Mouse (Mus musculus) CH12.LX (cell line): ENCODE data around the gene Snrnp35.

Source experiments
- CTCF ChIP-seq, 2 experiments: IDR thresholded peaks in 1 of 2; conservative IDR thresholded peaks in 1 of 2; 2 replicates each; pipeline ENCODE4 v1.5.1; 2011 to 2012; ENCODE audit warnings: low read depth in 2 of 2, low read length in 2 of 2, improper control_type of control experiment in 1 of 2, inconsistent platforms in 1 of 2, mild to moderate bottlenecking in 1 of 2, moderate library complexity in 1 of 2
- ETS1 ChIP-seq: conservative IDR thresholded peaks from 2 replicates; pipeline ENCODE4 v1.6.1; 2012; ENCODE audit warnings: low read depth, mild to moderate bottlenecking, inconsistent platforms, low read length, improper control_type of control experiment, moderate library complexity
- IRF4 ChIP-seq: IDR thresholded peaks from 2 replicates; pipeline ENCODE4 v1.6.1; 2014; ENCODE audit warnings: low read depth, mild to moderate bottlenecking, inconsistent platforms, low read length, improper control_type of control experiment
- JUN ChIP-seq: IDR thresholded peaks from 2 replicates; pipeline ENCODE4 v1.6.1; 2011; ENCODE audit warnings: low read depth, mild to moderate bottlenecking, low read length, improper control_type of control experiment, moderate library complexity; ENCODE audit not compliant: insufficient read depth
- JUND ChIP-seq: conservative IDR thresholded peaks from 2 replicates; pipeline ENCODE4 v1.6.1; 2011; ENCODE audit warnings: low read depth, low read length, improper control_type of control experiment
- KAT2A ChIP-seq: IDR thresholded peaks from 2 replicates; pipeline ENCODE4 v1.6.1; 2012; ENCODE audit warnings: low read length, improper control_type of control experiment, inconsistent platforms; ENCODE audit not compliant: insufficient replicate concordance
- MXI1 ChIP-seq: IDR thresholded peaks from 2 replicates; pipeline ENCODE4 v1.6.1; 2011; ENCODE audit warnings: mild to moderate bottlenecking, low read depth, low read length, improper control_type of control experiment
- NELFE ChIP-seq: IDR thresholded peaks from 2 replicates; pipeline ENCODE4 v1.6.1; 2011; ENCODE audit warnings: low read depth, low read length, improper control_type of control experiment
- POLR2A ChIP-seq: IDR thresholded peaks from 2 replicates; pipeline ENCODE4 v1.6.1; 2011; ENCODE audit warnings: low read depth, mild to moderate bottlenecking, improper control_type of control experiment, low read length
- POLR2AphosphoS2 ChIP-seq: IDR thresholded peaks from 2 replicates; pipeline ENCODE4 v1.6.1; 2011; ENCODE audit warnings: low read depth, low read length, improper control_type of control experiment
- USF1 ChIP-seq: IDR thresholded peaks from 2 replicates; pipeline ENCODE4 v1.6.1; 2014; ENCODE audit warnings: low read depth, mild to moderate bottlenecking, inconsistent platforms, low read length, improper control_type of control experiment
- USF2 ChIP-seq: conservative IDR thresholded peaks from 2 replicates; pipeline ENCODE4 v1.6.1; 2011; ENCODE audit warnings: low read depth, low read length, improper control_type of control experiment

DNA sequence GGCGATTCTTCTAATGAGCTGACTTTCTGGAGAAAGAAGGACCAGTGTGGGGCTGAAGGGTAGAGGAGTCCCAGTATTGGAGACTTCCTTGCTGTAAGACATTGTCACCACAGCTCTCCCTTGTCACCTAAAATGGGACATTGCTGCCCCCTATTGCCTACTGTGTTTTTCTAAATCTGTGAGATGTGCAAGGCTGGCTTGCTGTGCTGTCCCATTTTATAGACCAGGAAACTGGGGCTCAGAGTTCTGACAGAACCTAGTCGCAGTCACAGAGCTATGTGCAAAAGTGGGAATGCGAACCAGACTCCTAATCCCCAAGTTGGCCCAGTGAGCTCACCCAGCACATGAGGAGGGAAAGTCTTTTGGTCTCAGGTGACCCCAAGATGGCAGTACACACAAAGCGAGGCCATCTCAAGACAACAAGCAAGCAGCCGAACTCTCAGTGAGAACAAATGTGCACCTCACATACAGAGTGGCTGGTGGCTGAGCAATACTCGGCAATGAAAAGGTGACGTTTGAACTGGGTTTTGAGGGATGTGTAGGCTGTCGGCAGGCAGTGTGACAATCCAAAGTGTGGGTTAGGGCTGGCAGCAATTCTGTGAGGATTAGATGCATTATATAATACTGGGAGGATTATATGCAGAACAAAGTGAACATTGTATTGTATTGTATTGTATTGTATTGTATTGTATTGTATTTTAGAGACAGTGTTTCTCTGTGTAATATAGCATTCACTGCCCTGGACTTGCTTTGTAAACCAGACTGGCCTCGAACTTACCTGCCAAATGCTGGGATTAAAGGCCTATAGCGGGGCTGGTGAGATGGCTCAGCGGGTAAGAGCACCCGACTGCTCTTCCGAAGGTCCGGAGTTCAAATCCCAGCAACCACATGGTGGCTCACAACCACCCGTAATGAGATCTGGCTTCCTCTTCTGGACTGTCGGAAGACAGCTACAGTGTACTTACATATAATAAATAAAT is 56.2 kb downstream of the Snrnp35 start:
- TF ChIP-seq CTCF (conservative IDR thresholded peaks at IDR 0.05 in 1 of 2, IDR thresholded peaks at IDR 0.05 in 1 of 2; ENCODE audit: low read depth in 2 of 2, low read length in 2 of 2) = peak; percentile 59 to 93
- no peak for TF ChIP-seq POLR2AphosphoS2
- TF ChIP-seq POLR2A = no peak
- TF ChIP-seq IRF4 = no peak; the same call in 1 of the 2 replicates
- no peak for TF ChIP-seq NELFE
- TF ChIP-seq ETS1 = no peak
- TF ChIP-seq JUND = no peak
- no peak for TF ChIP-seq USF2
- TF ChIP-seq JUN = no peak
- TF ChIP-seq MXI1 = no peak
- TF ChIP-seq USF1 = no peak
- TF ChIP-seq KAT2A = no peak
